Mouse (Mus musculus) lung, postnatal 0 days (tissue): ENCODE data around the gene Shtn1.

ENCODE experiments used
- CTCF ChIP-seq: IDR thresholded peaks from 2 replicates; pipeline ENCODE4 v1.5.1; 2016; ENCODE audit warnings: antibody characterized with exemption, mild to moderate bottlenecking
- EP300 ChIP-seq: IDR thresholded peaks from 2 replicates; pipeline ENCODE4 v1.6.1; 2016; ENCODE audit warnings: antibody characterized with exemption, mild to moderate bottlenecking, control low read depth

DNA sequence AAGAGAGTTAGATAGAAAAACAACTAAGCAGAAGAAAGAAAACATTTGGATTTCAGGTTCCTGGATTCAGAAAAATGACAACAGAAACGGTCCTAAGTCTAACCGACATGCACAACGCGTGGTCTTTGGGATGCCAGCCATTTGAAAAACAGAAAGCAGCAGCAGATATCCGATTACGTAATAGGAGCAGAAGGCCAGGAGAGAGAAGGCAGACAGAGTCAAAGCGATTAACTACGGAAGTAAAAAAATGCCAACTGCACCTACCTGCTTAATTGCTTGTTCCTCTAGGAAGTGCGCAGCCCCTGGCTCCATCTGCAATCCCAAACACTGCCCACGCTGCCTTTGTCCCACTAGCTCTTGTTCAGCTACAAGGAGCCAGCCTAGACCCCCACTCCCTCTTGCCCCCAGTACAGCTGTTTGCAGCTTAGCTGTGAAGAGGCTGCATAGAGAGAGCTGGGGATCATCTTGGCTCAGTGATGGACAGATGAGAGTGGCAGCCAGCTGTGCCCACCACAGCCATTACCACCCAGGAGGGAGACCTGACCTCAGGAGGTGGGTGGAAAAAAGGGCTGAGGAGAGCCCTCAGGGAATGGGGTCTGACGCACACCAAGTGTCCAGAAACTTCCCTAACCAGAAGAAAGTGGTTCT, 100.6 kb downstream of the Shtn1 start:
- TF ChIP-seq EP300 (no peak), CTCF (no peak)
